Mouse (Mus musculus) kidney, adult 2 months (tissue): Measurements from ENCODE around the gene Epha3. TPM values are rescaled to one million over a fixed set of nuclear protein-coding genes. Genes with fewer than 3 reads are reported as not detected.

Experiments
- DNase-seq: peaks from one replicate; pipeline ENCODE4 v3.0.0; 2021
- H3K27ac ChIP-seq: fragments of 200-500 bp; 2 replicates; pipeline ENCODE4 v1.5.1; 2012; ENCODE audit warnings: low read depth, low read length, control low read depth, inconsistent platforms; ENCODE audit not compliant: insufficient read depth
- H3K27me3 ChIP-seq: fragments of 200-500 bp; replicated peaks from 2 replicates; pipeline ENCODE4 v1.6.1; 2012; ENCODE audit warnings: mild to moderate bottlenecking, moderate library complexity, low read length, inconsistent platforms; ENCODE audit not compliant: control insufficient read depth, insufficient read depth
- H3K36me3 ChIP-seq: fragments of 200-500 bp; 2 replicates; pipeline ENCODE4 v1.6.1; 2012; ENCODE audit warnings: mild to moderate bottlenecking, moderate library complexity, low read length, inconsistent platforms; ENCODE audit not compliant: control insufficient read depth, insufficient read depth
- H3K4me1 ChIP-seq: fragments of 200-500 bp; 2 replicates; pipeline ENCODE4 v1.6.1; 2011; ENCODE audit warnings: low read length; ENCODE audit not compliant: control insufficient read depth, insufficient read depth
- H3K4me3 ChIP-seq: fragments of 200-500 bp; 2 replicates; pipeline ENCODE4 v1.5.1; 2011; ENCODE audit warnings: mild to moderate bottlenecking, low read depth, low read length, control low read depth; ENCODE audit not compliant: insufficient read depth
- CTCF ChIP-seq: fragments of 200-500 bp; conservative IDR thresholded peaks from 2 replicates; pipeline ENCODE4 v1.5.1; 2011; ENCODE audit warnings: low read depth, mild to moderate bottlenecking, control low read depth, low read length, moderate library complexity, mixed read lengths; ENCODE audit not compliant: insufficient read depth, insufficient read length
- POLR2A ChIP-seq: fragments of 200-500 bp; IDR thresholded peaks from one replicate; pipeline ENCODE4 v1.6.1; 2011; ENCODE audit warnings: low read depth, low read length, control low read depth
- WGBS: fragments of 180-500 bp; shearing (Covaris S2); methylation state at CpG from one replicate; pipeline ENCODE4 v1.1.7; 2018; 5-methylcytosine and 5-hydroxymethylcytosine counted together
- polyA plus RNA-seq: library from polyadenylated mRNA; depleted of rRNA; stranded (reverse); fragments of >200 nt; gene quantifications from 2 replicates; pipeline ENCODE4 v1.2.3, GENCODE M21; 2012

Epha3 gene
- polyA plus RNA-seq, 1 experiment = 0.53 TPM

DNA sequence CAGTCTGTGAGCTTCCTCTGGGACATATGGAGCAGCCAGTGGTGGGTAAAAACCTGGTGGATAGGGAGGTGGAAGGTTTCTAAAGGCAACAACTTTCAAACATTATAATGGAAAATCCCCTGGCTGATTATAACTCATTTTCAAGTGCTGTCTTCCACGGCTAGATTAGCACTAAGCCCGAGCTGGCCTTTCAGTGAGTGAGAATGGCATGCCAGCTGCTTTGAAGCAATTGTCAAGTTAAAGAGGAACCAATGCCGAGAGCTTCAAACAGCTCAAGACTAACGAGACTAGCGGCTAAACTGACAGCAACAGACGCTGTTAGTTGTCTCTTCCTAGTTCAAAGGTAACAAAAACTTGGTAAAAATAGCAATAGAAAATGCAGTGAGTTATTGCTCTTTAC is 225.3 kb downstream of the Epha3 start:
- H3K4me3 ChIP-seq = no peak overlapping the region
- WGBS = 35% methylated on average over 6 of the region's 6 CpGs
- no peak for DNase-seq
- TF ChIP-seq CTCF (no peak), POLR2A (no peak)
- H3K36me3 ChIP-seq = no peaks in the 10 kb centered on the region
- peaks cover 3% of the 10 kb centered on the region; the same call in 1 of the 2 replicates for H3K4me1 ChIP-seq
- H3K27ac ChIP-seq = no peak overlapping the region
- no peaks in the 10 kb centered on the region for H3K27me3 ChIP-seq

DNA sequence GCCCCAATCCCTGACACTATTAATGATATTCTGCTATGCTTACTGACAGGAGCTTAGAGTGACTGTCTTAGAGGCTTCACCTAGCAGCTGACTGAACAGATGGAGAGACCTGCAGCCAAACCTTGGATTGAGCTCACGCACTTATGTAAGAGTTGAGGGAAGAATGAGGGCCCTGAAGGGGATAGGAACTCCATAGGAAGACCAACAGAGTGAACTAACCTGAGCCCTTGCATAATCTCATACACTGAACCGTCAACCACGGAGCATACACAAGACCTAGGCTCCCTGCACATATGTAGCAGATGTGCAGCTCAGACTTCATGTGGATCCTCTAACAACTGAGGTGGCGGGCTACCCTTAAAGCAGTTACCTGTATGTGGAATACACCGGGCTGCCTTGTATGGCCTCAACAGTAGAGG is 230.2 kb downstream of the Epha3 start:
- Histone ChIP-seq H3K4me3 (no peak overlapping the region), H3K36me3 (no peaks in the 10 kb centered on the region), H3K4me1 (no peaks in the 10 kb centered on the region), H3K27me3 (no peaks in the 10 kb centered on the region), H3K27ac (no peak overlapping the region)
- TF ChIP-seq CTCF (no peak), POLR2A (no peak)
- no peak for DNase-seq
- WGBS = 91% methylated on average over 5 of the region's 5 CpGs

GRCm38 (mm10) chr16:63625229-63625628 is 238.7 kb downstream of the Epha3 start:
- Histone ChIP-seq H3K27me3 (no peaks in the 10 kb centered on the region), H3K4me3 (no peak overlapping the region), H3K36me3 (no peaks in the 10 kb centered on the region), H3K27ac (no peak overlapping the region), H3K4me1 (no peaks in the 10 kb centered on the region)
- TF ChIP-seq CTCF (no peak), POLR2A (no peak)
- no peak for DNase-seq

DNA sequence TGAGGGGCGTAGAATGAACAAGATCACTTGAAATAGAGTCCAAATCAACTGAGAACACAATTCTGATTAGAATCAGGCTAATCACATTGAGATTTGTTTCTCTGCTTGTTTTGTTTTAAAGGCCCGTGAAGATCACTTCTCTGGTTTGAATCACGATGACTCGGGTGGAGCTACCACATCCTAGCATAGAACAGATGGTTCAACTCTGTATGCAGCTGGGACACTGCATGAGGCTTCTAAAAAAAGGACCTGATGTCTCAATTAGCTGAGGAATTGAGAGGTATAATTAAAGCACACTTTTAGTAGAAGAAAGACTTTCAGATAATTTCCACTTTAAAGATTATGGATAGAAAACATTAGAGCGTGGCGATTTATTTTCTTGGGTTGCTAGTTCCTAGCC is 242.1 kb downstream of the Epha3 start:
- H3K27me3 ChIP-seq = no peaks in the 10 kb centered on the region
- 84% methylated on average over 6 of the region's 6 CpGs for WGBS
- TF ChIP-seq CTCF (no peak), POLR2A (no peak)

DNA sequence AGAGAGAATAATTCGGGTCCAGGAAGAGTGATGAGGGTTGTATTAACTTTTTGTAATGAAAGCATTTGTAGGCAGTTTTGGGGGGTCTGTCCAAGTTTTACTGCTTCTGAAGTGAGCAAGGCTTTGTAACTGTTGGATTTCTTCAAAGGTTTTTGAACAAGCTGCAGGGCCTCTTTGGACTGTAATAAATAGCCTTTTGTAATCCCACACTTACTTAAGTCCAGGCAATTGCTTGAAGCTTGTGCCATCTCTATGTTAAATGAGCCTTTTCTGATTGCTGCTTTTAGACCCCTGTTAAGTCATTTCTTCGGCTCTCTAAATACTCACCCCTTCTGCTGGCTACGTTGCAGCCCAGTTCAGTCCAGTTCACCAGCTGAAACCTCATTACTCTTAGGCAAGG is 248.6 kb downstream of the Epha3 start:
- TF ChIP-seq CTCF = no peak
- no peak for TF ChIP-seq POLR2A
- Histone ChIP-seq H3K36me3 (no peaks in the 10 kb centered on the region), H3K4me1 (no peaks in the 10 kb centered on the region), H3K4me3 (no peak overlapping the region), H3K27ac (no peak overlapping the region), H3K27me3 (no peaks in the 10 kb centered on the region)
- 29% methylated on average over 3 of the region's 3 CpGs for WGBS
- DNase-seq = no peak

More for the DNA sequence above, 242.1 kb downstream of the Epha3 start:
- no peak overlapping the region for H3K4me3 ChIP-seq
- H3K36me3 ChIP-seq = no peaks in the 10 kb centered on the region
- H3K4me1 ChIP-seq = no peaks in the 10 kb centered on the region
- H3K27ac ChIP-seq = no peak overlapping the region
- DNase-seq = no peak

- H3K36me3 ChIP-seq = no peaks in the 10 kb centered on the region
- 69% methylated on average over 4 of the region's 4 CpGs for WGBS
Observed at GRCm38 (mm10) chr16:63613006-63613405, 251.0 kb downstream of the Epha3 start.

DNA sequence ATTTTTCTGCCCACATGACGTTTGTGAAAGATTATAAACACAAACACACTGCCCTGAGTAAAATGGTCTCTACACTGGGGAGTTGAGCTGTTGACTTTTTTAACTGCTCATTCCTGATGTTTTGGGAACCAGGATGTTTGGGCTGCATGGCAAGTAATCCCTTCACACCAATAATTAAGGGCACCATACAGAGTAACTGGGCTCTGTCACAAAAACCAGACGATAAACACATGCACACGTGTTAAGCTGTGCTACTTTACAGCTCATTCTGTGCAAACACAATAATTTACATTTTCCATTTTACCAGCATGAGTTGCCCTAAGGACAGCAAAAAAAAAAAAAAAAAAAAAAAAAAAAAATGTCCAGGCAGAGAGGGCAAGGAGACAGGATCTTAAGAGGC is 263.7 kb downstream of the Epha3 start:
- H3K27me3 ChIP-seq = no peaks in the 10 kb centered on the region
- no peaks in the 10 kb centered on the region for H3K4me1 ChIP-seq
- H3K4me3 ChIP-seq = no peak overlapping the region
- WGBS = 51% methylated on average over 3 of the region's 3 CpGs
- H3K27ac ChIP-seq = no peak overlapping the region
- DNase-seq = no peak
- no peaks in the 10 kb centered on the region for H3K36me3 ChIP-seq
- TF ChIP-seq CTCF (no peak), POLR2A (no peak)

More at GRCm38 (mm10) chr16:63613006-63613405, 251.0 kb downstream of the Epha3 start:
- H3K4me1 ChIP-seq = no peaks in the 10 kb centered on the region
- no peaks in the 10 kb centered on the region for H3K27me3 ChIP-seq
- H3K4me3 ChIP-seq = no peak overlapping the region
- no peak for DNase-seq
- H3K27ac ChIP-seq = no peak overlapping the region
- no peak for TF ChIP-seq POLR2A
- TF ChIP-seq CTCF = no peak

GRCm38 (mm10) chr16:63594656-63595055 is 269.3 kb downstream of the Epha3 start:
- 75% methylated on average over 4 of the region's 4 CpGs for WGBS

More at GRCm38 (mm10) chr16:63594656-63595055, 269.3 kb downstream of the Epha3 start:
- Histone ChIP-seq H3K4me3 (no peak overlapping the region), H3K36me3 (no peaks in the 10 kb centered on the region), H3K27me3 (no peaks in the 10 kb centered on the region), H3K4me1 (no peaks in the 10 kb centered on the region), H3K27ac (no peak overlapping the region)
- DNase-seq = no peak
- TF ChIP-seq CTCF (no peak), POLR2A (no peak)
